Mouse (Mus musculus) spleen, adult 18-20 months (tissue): ENCODE results near the gene Nacad.

Source experiments
- DNase-seq, 2 experiments: peaks; one replicate each; pipeline ENCODE4 v3.0.0; 2022; ENCODE audit warnings: mixed read lengths in 2 of 2

Nacad gene

GRCm38 (mm10) chr11:6603887-6604603, 1.8 kb downstream of the Nacad start:
- no peak for DNase-seq

GRCm38 (mm10) chr11:6603224-6603623, 2.6 kb downstream of the Nacad start:
- peak in 1 of 2 experiments; percentile 4 for DNase-seq

GRCm38 (mm10) chr11:6602662-6603061, 3.2 kb downstream of the Nacad start:
- DNase-seq, result no peak

GRCm38 (mm10) chr11:6601649-6602480, 4.0 kb downstream of the Nacad start:
- peak in 1 of 2 experiments; percentile 5 for DNase-seq

- peak in 1 of 2 experiments; percentile 4 for DNase-seq
Observed at GRCm38 (mm10) chr11:6600284-6600944, 5.4 kb downstream of the Nacad start.

GRCm38 (mm10) chr11:6599831-6600230, 6.0 kb downstream of the Nacad start:
- no peak for DNase-seq

- DNase-seq, result no peak
Observed at GRCm38 (mm10) chr11:6599011-6599681, 6.7 kb downstream of the Nacad start.

- DNase-seq, result no peak
Observed at GRCm38 (mm10) chr11:6598191-6598889, 7.5 kb downstream of the Nacad start.

GRCm38 (mm10) chr11:6597523-6597922, 8.3 kb downstream of the Nacad start:
- no peak for DNase-seq

- DNase-seq, result no peak
Observed at GRCm38 (mm10) chr11:6596616-6597015, 9.2 kb downstream of the Nacad start.

- DNase-seq, result no peak
Observed at GRCm38 (mm10) chr11:6596205-6596604, 9.6 kb downstream of the Nacad start.

- no peak for DNase-seq
Observed at GRCm38 (mm10) chr11:6595339-6595738, 10.5 kb downstream of the Nacad start.

- DNase-seq, result no peak
Observed at GRCm38 (mm10) chr11:6594845-6595244, 11.0 kb downstream of the Nacad start.

- DNase-seq, result no peak
Observed at GRCm38 (mm10) chr11:6593406-6593805, 12.4 kb downstream of the Nacad start.

- no peak for DNase-seq
Observed at GRCm38 (mm10) chr11:6590933-6591675, 14.7 kb downstream of the Nacad start.

- no peak for DNase-seq
Observed at GRCm38 (mm10) chr11:6589838-6590237, 16.0 kb downstream of the Nacad start.

GRCm38 (mm10) chr11:6588295-6588694, 17.6 kb downstream of the Nacad start:
- peak in 1 of 2 experiments; percentile 60 for DNase-seq

- no peak for DNase-seq
Observed at GRCm38 (mm10) chr11:6587249-6587940, 18.5 kb downstream of the Nacad start.

- DNase-seq, result no peak
Observed at GRCm38 (mm10) chr11:6586660-6587059, 19.2 kb downstream of the Nacad start.

- no peak for DNase-seq
Observed at GRCm38 (mm10) chr11:6585748-6586147, 20.1 kb downstream of the Nacad start.

GRCm38 (mm10) chr11:6581560-6581959, 24.3 kb downstream of the Nacad start:
- DNase-seq, result no peak
